Mouse (Mus musculus): ENCODE results near the gene Zfp36l2.

- TF ChIP-seq CTCF (IDR thresholded peaks at IDR 0.05; ENCODE audit: extremely low read depth, insufficient read depth, low read length) (no peak), POLR2A (IDR thresholded peaks at IDR 0.05; ENCODE audit: extremely low read depth, insufficient read depth, low read length) (no peak)
Measured at GRCm38 (mm10) chr17:84157743-84158460, 29.8 kb downstream of the Zfp36l2 start.

Measured in cortical plate, adult 2 months (tissue).